Mouse (Mus musculus): ENCODE measurements at regions not wholly inside any gene's neighbourhood (a gene's known extent, or its start where the extent isn't known, plus 50 kb on each side); places are given as distances from the start of the nearest gene placed in this dataset.
"Not testable (repeated sequence)": the region's sequence is repeated elsewhere in the genome, so short reads cannot be mapped to it uniquely, and the experiment has no call there.

GRCm38 (mm10) chr5:64700030-64700429, 103.2 kb upstream of the Klf3 start:
- no peaks in the 10 kb centered on the region for H3K36me3 ChIP-seq
- no peak overlapping the region for H3K9ac ChIP-seq
- no peaks in the 10 kb centered on the region for H3K27me3 ChIP-seq
- no peak overlapping the region for H3K4me2 ChIP-seq
- H3K9me3 ChIP-seq (replicated peaks) = no peaks in the 10 kb centered on the region
- H3K4me3 ChIP-seq (replicated peaks) = no peak overlapping the region
- ATAC-seq (ENCODE audit: low read depth) (no peak), DNase-seq (no peak)
- WGBS (ENCODE audit: insufficient replicate concordance) = 76% methylated on average over 6 of the region's 6 CpGs
- no peak overlapping the region for H3K27ac ChIP-seq
- peaks cover 35% of the 10 kb centered on the region for H3K4me1 ChIP-seq (replicated peaks)

- H3K27ac ChIP-seq = peak overlapping the region; percentile 8
- 66% methylated on average over 14 of the region's 14 CpGs for WGBS (ENCODE audit: insufficient replicate concordance)
- DNase-seq = no peak
These were observed 101.9 kb upstream of the Klf3 start for GRCm38 (mm10) chr5:64701219-64701779.

GRCm38 (mm10) chr5:64701780-64702231, 101.4 kb upstream of the Klf3 start:
- Histone ChIP-seq H3K9me3 (replicated peaks) (no peaks in the 10 kb centered on the region), H3K36me3 (no peaks in the 10 kb centered on the region), H3K27ac (peak overlapping the region; percentile 8), H3K4me1 (replicated peaks) (peaks cover 35% of the 10 kb centered on the region), H3K9ac (peak overlapping the region; percentile 27), H3K4me2 (peak overlapping the region; percentile 23), H3K27me3 (no peaks in the 10 kb centered on the region), H3K4me3 (replicated peaks) (no peak overlapping the region)
- WGBS (ENCODE audit: insufficient replicate concordance) = 13% methylated on average over 7 of the region's 7 CpGs
- no peak for DNase-seq
- peak; percentile 56; the same call in 1 of the 2 replicates for ATAC-seq (ENCODE audit: low read depth)

More at GRCm38 (mm10) chr5:64701219-64701779, 101.9 kb upstream of the Klf3 start:
- no peaks in the 10 kb centered on the region for H3K9me3 ChIP-seq (replicated peaks)
- no peaks in the 10 kb centered on the region for H3K36me3 ChIP-seq
- H3K4me2 ChIP-seq = peak overlapping the region; percentile 23
- ATAC-seq (ENCODE audit: low read depth) = no peak
- H3K4me3 ChIP-seq (replicated peaks) = no peak overlapping the region
- H3K9ac ChIP-seq = peak overlapping the region; percentile 27; the same call in 1 of the 2 replicates
- H3K27me3 ChIP-seq = no peaks in the 10 kb centered on the region
- H3K4me1 ChIP-seq (replicated peaks) = peaks cover 35% of the 10 kb centered on the region

GRCm38 (mm10) chr5:64702404-64702803, 100.8 kb upstream of the Klf3 start:
- not testable (repeated sequence) for H3K27me3 ChIP-seq; ATAC-seq (ENCODE audit: low read depth); H3K36me3 ChIP-seq; DNase-seq; H3K9ac ChIP-seq; H3K4me3 ChIP-seq (replicated peaks); H3K4me2 ChIP-seq; H3K9me3 ChIP-seq (replicated peaks)
- Histone ChIP-seq H3K4me1 (replicated peaks) (peaks cover 35% of the 10 kb centered on the region), H3K27ac (peak overlapping the region; percentile 8; the same call in 1 of the 2 replicates)
- WGBS (ENCODE audit: insufficient replicate concordance) = 15% methylated on average over 1 of the region's 1 CpGs

GRCm38 (mm10) chr5:64703091-64703872, 99.9 kb upstream of the Klf3 start:
- ATAC-seq (ENCODE audit: low read depth) (no peak), DNase-seq (no peak)
- peaks cover 35% of the 10 kb centered on the region for H3K4me1 ChIP-seq (replicated peaks)
- no peak overlapping the region for H3K4me2 ChIP-seq
- H3K4me3 ChIP-seq (replicated peaks) = no peak overlapping the region
- H3K27ac ChIP-seq = no peak overlapping the region
- H3K36me3 ChIP-seq = no peaks in the 10 kb centered on the region
- H3K27me3 ChIP-seq = no peaks in the 10 kb centered on the region
- WGBS (ENCODE audit: insufficient replicate concordance) = 73% methylated on average over 9 of the region's 9 CpGs
- no peaks in the 10 kb centered on the region for H3K9me3 ChIP-seq (replicated peaks)
- H3K9ac ChIP-seq = no peak overlapping the region

GRCm38 (mm10) chr5:64704144-64704543, 99.0 kb upstream of the Klf3 start:
- H3K36me3 ChIP-seq = no peaks in the 10 kb centered on the region
- no peaks in the 10 kb centered on the region for H3K9me3 ChIP-seq (replicated peaks)
- H3K4me2 ChIP-seq = no peak overlapping the region
- H3K27me3 ChIP-seq = no peaks in the 10 kb centered on the region
- peaks cover 28% of the 10 kb centered on the region for H3K4me1 ChIP-seq (replicated peaks)
- H3K27ac ChIP-seq = no peak overlapping the region
- H3K4me3 ChIP-seq (replicated peaks) = no peak overlapping the region
- ATAC-seq (ENCODE audit: low read depth) (no peak), DNase-seq (no peak)
- 74% methylated on average over 7 of the region's 7 CpGs for WGBS (ENCODE audit: insufficient replicate concordance)
- no peak overlapping the region for H3K9ac ChIP-seq

- no peak overlapping the region for H3K4me2 ChIP-seq
- ATAC-seq (ENCODE audit: low read depth) = no peak
- WGBS (ENCODE audit: insufficient replicate concordance) = 79% methylated on average over 3 of the region's 3 CpGs
These were observed 96.6 kb upstream of the Klf3 start for GRCm38 (mm10) chr5:64706586-64706985.

GRCm38 (mm10) chr5:64709146-64709545, 94.0 kb upstream of the Klf3 start:
- no peaks in the 10 kb centered on the region for H3K9me3 ChIP-seq (replicated peaks)
- H3K9ac ChIP-seq = no peak overlapping the region
- no peaks in the 10 kb centered on the region for H3K27me3 ChIP-seq
- peaks cover 36% of the 10 kb centered on the region for H3K4me1 ChIP-seq (replicated peaks)
- DNase-seq = no peak
- no peak for ATAC-seq (ENCODE audit: low read depth)
- H3K4me2 ChIP-seq = no peak overlapping the region
- H3K27ac ChIP-seq = no peak overlapping the region
- H3K36me3 ChIP-seq = no peaks in the 10 kb centered on the region
- H3K4me3 ChIP-seq (replicated peaks) = no peak overlapping the region
- 63% methylated on average over 4 of the region's 4 CpGs for WGBS (ENCODE audit: insufficient replicate concordance)

More at GRCm38 (mm10) chr5:64706586-64706985, 96.6 kb upstream of the Klf3 start:
- no peak overlapping the region for H3K4me3 ChIP-seq (replicated peaks)
- H3K27ac ChIP-seq = no peak overlapping the region
- peaks cover 47% of the 10 kb centered on the region for H3K4me1 ChIP-seq (replicated peaks)
- no peaks in the 10 kb centered on the region for H3K9me3 ChIP-seq (replicated peaks)
- no peak for DNase-seq
- no peaks in the 10 kb centered on the region for H3K36me3 ChIP-seq
- no peak overlapping the region for H3K9ac ChIP-seq
- no peaks in the 10 kb centered on the region for H3K27me3 ChIP-seq

- H3K27me3 ChIP-seq = no peaks in the 10 kb centered on the region
- DNase-seq = no peak
- H3K4me2 ChIP-seq = no peak overlapping the region
- no peak overlapping the region for H3K9ac ChIP-seq
- ATAC-seq (ENCODE audit: low read depth) = no peak
- no peak overlapping the region for H3K27ac ChIP-seq
- 41% methylated on average over 3 of the region's 3 CpGs for WGBS (ENCODE audit: insufficient replicate concordance)
- H3K4me1 ChIP-seq (replicated peaks) = peaks cover 47% of the 10 kb centered on the region
- H3K4me3 ChIP-seq (replicated peaks) = no peak overlapping the region
- no peaks in the 10 kb centered on the region for H3K36me3 ChIP-seq
- no peaks in the 10 kb centered on the region for H3K9me3 ChIP-seq (replicated peaks)
These were observed 93.0 kb upstream of the Klf3 start for GRCm38 (mm10) chr5:64710236-64710635.

- H3K4me2 ChIP-seq = no peak overlapping the region
- H3K27ac ChIP-seq = no peak overlapping the region; the same call in 1 of the 2 replicates
- DNase-seq = no peak
- no peaks in the 10 kb centered on the region for H3K36me3 ChIP-seq
- no peak for ATAC-seq (ENCODE audit: low read depth)
- H3K4me3 ChIP-seq (replicated peaks) = no peak overlapping the region
- no peak overlapping the region for H3K9ac ChIP-seq
- H3K27me3 ChIP-seq = no peaks in the 10 kb centered on the region
- H3K9me3 ChIP-seq (replicated peaks) = no peaks in the 10 kb centered on the region
- whole genome bisulfite sequencing (ENCODE audit: insufficient replicate concordance) = 85% methylated on average over 4 of the region's 4 CpGs
- peaks cover 52% of the 10 kb centered on the region for H3K4me1 ChIP-seq (replicated peaks)
These were observed 92.2 kb upstream of the Klf3 start for GRCm38 (mm10) chr5:64710968-64711367.

GRCm38 (mm10) chr5:64714221-64714653, 89.0 kb upstream of the Klf3 start:
- Histone ChIP-seq H3K27me3 (no peaks in the 10 kb centered on the region), H3K36me3 (no peaks in the 10 kb centered on the region), H3K4me1 (replicated peaks) (peaks cover 62% of the 10 kb centered on the region), H3K27ac (peak overlapping the region; percentile 78), H3K4me2 (peak overlapping the region; percentile 45), H3K9ac (peak overlapping the region; percentile 3; the same call in 1 of the 2 replicates), H3K9me3 (replicated peaks) (no peaks in the 10 kb centered on the region), H3K4me3 (replicated peaks) (no peak overlapping the region)
- ATAC-seq (ENCODE audit: low read depth) (peak; percentile 46), DNase-seq (no peak)
- 74% methylated on average over 10 of the region's 10 CpGs for WGBS (ENCODE audit: insufficient replicate concordance)

Data from liver, embryonic 13.5 days (tissue).